Mouse (Mus musculus): Measurements from ENCODE around the gene Arl16. TPM values are rescaled to one million over a fixed set of nuclear protein-coding genes. Genes with fewer than 3 reads are reported as not detected.

Arl16 gene
- total RNA-seq, 2 experiments from 2014 or later, result 5.2 to 9.1 TPM

- DNase-seq, result no peak
Measured at GRCm38 (mm10) chr11:120452246-120452645, 15.2 kb downstream of the Arl16 start.

DNA sequence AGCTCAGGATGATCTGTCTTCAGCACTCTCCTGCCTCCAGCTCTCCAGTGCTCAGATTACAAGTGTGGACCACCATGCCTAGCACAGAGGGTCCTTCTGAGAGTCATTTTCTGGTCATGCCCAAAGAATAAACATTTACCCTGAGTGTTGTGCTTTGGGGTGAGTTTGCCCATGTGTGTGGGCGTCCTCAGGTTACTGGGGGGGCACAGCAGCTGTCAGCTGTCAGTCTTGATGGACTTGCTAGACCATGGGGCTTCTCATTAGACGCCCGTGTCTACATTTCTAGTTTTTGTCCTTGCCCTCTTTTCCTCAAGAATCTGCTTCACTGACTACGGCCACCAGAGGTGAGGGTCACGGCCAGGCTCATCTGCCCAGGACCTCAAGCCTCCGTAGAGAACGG lies 20.2 kb downstream of the Arl16 start:
- DNase-seq, result no peak

GRCm38 (mm10) chr11:120445475-120445874 lies 21.9 kb downstream of the Arl16 start:
- no peak for DNase-seq

DNA sequence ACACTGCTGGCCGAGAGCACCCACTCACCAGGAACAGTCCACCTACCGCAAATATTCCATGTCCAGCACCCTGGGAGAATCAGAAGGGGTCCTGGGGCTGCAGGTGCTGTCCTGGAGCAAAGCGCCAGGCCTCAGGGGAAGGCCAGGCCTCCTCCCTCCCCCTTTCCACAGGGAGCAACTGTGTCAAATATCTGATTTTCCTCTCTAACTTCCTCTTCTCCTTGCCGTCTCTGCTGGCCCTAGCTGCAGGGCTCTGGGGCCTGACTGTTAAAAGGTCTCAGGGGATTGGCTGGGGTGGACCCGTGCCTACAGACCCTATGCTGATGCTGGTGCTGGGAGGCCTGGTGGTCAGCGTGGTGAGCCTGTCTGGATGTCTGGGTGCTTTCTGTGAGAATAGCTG lies 23.3 kb downstream of the Arl16 start:
- no peak for DNase-seq

DNA sequence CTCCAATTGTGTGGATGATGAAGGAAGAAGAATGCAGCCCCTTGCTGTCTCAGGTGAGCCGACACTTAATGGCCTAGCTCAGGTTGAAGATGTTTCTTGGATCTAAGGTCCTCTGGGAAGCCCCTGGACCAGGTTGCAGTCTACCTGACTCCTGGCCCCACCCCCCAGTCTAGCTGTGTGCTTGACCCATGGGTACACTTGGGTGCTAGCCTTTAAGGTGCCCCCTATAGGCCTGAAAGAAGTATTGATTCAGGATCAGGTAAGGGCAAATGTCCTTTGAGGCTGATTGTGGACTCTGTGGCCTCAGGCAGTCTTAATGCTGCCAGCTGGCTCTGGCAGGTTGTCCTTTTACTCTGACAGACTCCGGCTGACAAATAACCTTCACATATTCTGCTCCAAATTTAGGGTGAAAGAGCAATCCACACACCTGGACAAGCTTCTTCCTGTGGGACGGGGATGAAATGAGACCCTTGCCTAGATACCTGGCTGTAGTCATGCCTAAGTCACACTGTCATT lies 24.6 kb downstream of the Arl16 start:
- DNase-seq, result no peak

DNA sequence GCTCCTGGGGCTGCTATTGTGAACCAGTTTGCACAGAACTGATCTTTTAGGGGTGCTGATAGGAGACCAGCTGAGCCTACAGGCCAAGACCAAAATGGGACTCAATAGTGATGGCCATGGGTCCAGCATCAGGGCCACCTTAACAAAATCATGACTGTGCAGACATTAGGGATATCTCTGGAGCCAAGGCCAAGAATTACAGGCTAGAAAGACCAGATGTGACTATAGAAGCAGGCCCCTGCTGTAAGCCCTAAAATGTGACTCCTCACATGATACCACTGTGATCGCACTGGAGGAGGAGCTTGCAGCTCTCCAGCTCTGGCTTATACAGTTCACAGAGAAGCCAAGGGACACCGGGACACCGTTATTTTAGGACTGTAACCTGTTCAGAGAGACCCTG lies 25.1 kb downstream of the Arl16 start, which contains the start of gene Tspan10:
Gene Tspan10 (plus strand): TSS at position 301 of the 400 bp plus-strand sequence.
- no peak for DNase-seq

DNA sequence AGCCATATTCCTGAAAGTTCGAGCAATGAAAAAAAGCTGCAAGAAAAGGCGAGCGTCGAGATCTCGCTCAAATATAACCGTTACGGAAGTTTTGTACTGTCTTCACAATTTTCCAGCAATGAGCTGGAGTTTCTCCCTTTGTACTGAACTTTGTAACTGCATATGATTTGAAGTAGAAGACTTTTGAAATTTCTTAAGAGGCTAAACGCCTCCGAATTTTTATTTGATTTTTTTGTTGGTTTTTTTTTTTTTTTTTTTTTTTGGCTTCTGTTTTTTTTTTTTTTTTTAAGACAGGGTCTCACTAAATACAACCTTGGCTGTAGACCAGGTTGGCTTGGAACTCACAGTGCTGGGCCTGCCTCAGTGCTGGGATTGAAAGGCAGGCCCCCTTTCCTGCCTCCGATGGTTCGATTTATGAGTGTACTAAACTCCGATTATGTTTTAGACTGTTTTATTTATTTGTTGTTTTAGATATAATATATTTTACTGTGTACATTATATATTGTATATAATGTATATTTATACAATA lies 29.5 kb downstream of the Arl16 start:
- no peak for DNase-seq

DNA sequence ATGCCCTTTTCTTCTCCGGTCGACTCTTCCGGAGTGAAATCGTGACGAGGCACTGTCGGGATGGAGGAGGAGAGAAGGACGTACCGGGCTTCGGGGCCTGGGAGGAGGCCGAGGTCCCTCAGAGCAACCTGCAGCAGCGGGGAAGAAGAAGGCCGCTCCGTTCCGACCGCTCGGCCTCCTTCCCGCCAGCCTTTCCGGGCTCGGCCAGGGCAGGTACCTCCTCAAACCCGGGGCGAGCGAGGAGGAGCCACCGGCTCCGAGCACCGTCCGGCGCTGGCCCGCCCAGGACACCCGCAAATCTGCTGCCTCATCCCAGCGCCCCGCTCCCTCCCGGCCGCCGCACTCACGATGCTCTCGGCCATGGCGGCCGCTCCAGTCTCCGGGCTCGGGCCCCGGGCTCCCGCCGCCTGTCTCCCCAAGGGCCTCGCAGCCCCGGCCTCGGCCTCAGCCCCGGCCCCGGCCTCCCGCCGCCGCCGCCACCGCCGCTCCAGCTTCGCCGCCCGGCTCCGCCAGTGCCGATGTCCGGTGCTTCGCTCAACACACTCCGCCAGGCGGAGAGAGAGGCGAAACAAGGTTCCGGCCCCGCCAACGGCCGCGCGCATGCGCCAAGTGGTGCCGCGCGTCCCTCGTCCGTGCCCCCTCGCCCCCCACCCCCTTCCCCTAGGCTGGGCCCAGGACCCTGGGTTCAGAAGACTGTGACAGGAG lies 30.1 kb downstream of the Arl16 start, which contains the start of gene Nploc4:
Gene Nploc4 (minus strand): TSS at position 557 of the 705 bp plus-strand sequence.
- DNase-seq, result peak; percentile 86

DNA sequence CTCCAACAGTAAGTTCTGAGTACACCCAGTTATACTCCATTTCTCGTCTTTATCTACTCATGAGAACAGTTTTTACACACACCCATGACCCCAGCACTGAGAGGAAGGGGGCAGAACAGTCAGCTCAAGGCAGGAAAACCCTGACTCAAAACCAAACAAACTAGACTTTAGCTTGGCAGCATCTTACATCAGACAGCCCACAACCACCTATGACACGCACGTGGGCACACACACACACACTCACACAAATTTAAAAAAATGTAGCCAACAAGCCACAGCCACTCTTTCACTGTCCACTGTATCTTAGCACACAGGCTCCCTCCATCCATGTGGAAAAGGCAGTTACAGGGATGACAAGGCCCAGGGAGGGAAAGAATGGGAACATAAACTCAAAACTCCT lies 40.7 kb downstream of the Arl16 start:
- DNase-seq, result no peak

DNA sequence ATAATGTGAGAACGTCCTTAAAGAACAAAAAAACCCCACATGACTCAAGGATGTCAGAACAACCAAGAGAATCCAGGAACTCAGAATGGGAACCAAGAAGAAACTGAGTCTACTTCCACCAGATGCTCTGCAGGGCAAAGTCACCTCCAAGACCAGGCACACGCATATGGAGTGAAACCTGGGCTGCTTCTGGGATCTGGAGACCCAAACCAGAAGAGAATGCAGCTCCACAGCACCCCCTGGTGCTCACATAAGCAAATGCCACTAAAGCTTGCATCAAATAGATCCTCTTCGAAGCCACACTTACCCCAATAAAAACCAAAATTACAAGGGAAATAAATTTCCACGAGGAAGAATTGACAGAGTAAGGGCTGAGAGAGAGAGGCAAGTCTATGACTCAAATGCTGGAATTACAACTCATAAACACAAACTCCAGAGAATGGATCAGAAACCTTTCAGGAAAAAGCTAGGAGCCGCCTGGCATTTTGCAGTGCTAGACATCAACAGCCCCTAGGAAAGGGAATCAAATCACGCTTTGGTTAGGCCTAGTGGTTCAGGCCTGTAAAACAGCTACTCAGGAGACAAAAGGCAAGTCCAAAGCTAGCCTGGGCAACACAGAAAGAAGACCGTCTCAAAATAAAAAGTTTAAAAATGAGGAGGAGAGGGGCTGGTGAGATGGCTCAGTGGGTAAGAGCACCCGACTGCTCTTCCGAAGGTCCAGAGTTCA lies 43.7 kb downstream of the Arl16 start:
- DNase-seq, result peak; percentile 32

DNA sequence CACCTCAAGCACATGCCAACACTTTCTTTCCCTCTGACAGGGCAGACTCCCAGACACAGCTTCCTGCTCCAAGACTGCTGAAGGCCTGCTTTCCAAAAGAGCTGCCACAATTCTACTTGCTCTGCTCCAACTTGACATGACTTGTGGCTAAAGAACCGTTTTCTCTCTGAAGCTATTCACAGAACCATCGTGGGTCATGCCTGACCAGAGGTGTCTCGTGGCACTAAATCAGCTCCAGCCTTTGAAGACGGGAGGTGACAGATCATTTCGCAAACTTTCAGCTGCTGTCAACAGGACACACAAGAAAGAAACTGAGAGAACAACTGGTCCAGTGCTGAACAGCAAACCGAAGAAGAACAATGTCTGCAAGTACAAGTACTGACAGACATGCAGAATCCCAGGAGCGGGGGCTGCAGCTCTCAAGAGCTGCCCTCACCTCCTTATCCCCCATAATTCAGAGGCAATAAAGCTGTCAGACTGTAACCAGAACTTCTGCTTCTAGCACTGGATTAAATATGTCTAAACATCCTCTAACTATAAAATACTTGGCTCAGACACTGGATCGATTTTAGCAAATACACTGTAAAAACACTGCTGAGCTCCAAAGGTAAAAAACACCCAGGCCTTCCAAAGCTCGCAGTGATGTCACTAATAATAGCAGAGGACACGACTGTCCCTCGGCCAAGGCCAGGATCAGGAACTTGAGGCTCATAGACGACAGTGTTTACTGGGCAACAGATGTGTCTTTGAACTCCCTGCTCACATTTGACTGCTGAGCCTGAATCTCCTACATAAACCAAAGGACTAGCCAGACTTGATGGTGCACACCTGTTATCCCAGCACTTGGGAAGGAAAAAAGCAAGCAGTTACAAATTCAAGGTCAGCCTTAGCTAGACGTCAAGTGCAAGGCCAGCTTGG lies 44.5 kb downstream of the Arl16 start:
- DNase-seq, result no peak

- no peak for DNase-seq
Measured at GRCm38 (mm10) chr11:120418592-120418991, 48.8 kb downstream of the Arl16 start.

DNA sequence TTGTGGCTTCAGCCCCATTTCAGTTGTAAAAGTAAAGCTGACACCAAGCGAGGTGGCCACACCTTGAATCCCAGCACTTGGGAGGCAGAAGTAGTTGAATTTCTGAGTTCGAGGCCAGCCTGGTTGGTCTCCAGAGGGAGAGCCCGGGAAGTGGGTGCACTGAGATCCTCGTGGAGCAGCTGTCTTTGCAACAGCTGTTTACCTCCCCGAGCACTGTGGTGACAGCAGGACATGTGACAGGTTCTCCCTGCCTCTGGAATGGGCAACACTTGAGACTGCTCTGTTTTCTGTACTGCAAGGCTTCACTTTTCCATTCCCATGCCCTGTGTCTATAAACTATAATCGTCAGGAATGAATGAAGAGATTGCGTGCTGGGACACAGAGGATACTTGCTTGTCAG lies 49.6 kb downstream of the Arl16 start:
- no peak for DNase-seq

Other genes with a start within 250 kb of the Arl16 start
- gene Bahcc1, start 234.7 kb downstream of the Arl16 start, total RNA-seq (2021), result 1 to 10 TPM; 3.2 to 4.7 TPM
- gene Actg1, start 119.1 kb downstream of the Arl16 start, total RNA-seq (2021), result 100 to 1,000 TPM; 236 to 249 TPM
- under 1 TPM; 0.29 to 0.31 TPM for gene Fscn2, start 106.1 kb downstream of the Arl16 start, total RNA-seq (2021)
- gene Faap100, start 88.8 kb downstream of the Arl16 start, total RNA-seq (2021), result 10 to 100 TPM; 14.0 to 16.5 TPM
- gene Nploc4, start 29.9 kb downstream of the Arl16 start, total RNA-seq (2021), result 10 to 100 TPM; 67.9 to 72.7 TPM
- gene Tspan10, start 25.0 kb downstream of the Arl16 start, total RNA-seq (2021), result 1 to 10 TPM in 1 of 2 experiments, under 1 TPM in 1; 0.54 to 1.1 TPM
- under 1 TPM in 1 of 2 experiments, not detected in 1; 0.83 TPM for gene Pde6g, start 14.1 kb downstream of the Arl16 start, total RNA-seq (2021)
- gene Oxld1, start 9.5 kb downstream of the Arl16 start, total RNA-seq (2021), result 10 to 100 TPM; 23.3 to 25.0 TPM
- gene Ccdc137, start 9.5 kb downstream of the Arl16 start, total RNA-seq (2021), result 1 to 10 TPM; 5.8 to 7.6 TPM
- 100 to 1,000 TPM; 156 to 166 TPM for gene Mrpl12, start 17.0 kb upstream of the Arl16 start, total RNA-seq (2021)
- 1 to 10 TPM; 3.2 to 8.7 TPM for gene Slc25a10, start 24.2 kb upstream of the Arl16 start, total RNA-seq (2021)
- under 1 TPM in 1 of 2 experiments, not detected in 1; 0.31 TPM for gene Gcgr, start 63.1 kb upstream of the Arl16 start, total RNA-seq (2021)
- gene Mcrip1, start 82.1 kb upstream of the Arl16 start, total RNA-seq (2021), result 10 to 100 TPM; 21.4 to 23.7 TPM
- gene Ppp1r27, start 83.5 kb upstream of the Arl16 start, total RNA-seq (2021), result 100 to 1,000 TPM in 1 of 2 experiments, 10 to 100 TPM in 1; 92.3 to 377 TPM
- 100 to 1,000 TPM; 192 to 198 TPM for gene P4hb, start 105.6 kb upstream of the Arl16 start, total RNA-seq (2021)
- gene Arhgdia, start 114.0 kb upstream of the Arl16 start, total RNA-seq (2021), result 10 to 100 TPM; 80.1 to 95.2 TPM
- 10 to 100 TPM; 39.1 to 40.5 TPM for gene Alyref, start 130.8 kb upstream of the Arl16 start, total RNA-seq (2021)
- 10 to 100 TPM; 50.7 to 51.6 TPM for gene Anapc11, start 130.8 kb upstream of the Arl16 start, total RNA-seq (2021)
- not detected for gene Npb, start 140.9 kb upstream of the Arl16 start, total RNA-seq (2021)
- gene Pcyt2, start 150.3 kb upstream of the Arl16 start, total RNA-seq (2021), result 10 to 100 TPM; 30.7 to 34.7 TPM
- gene Sirt7, start 157.6 kb upstream of the Arl16 start, total RNA-seq (2021), result 1 to 10 TPM; 4.3 to 7.2 TPM
- gene Mafg, start 166.0 kb upstream of the Arl16 start, total RNA-seq (2021), result 10 to 100 TPM; 41.8 to 47.1 TPM
- gene Pycr1, start 176.2 kb upstream of the Arl16 start, total RNA-seq (2021), result 1 to 10 TPM; 6.7 to 6.8 TPM
- gene Myadml2, start 180.6 kb upstream of the Arl16 start, total RNA-seq (2021), result 100 to 1,000 TPM; 121 to 134 TPM
- gene Notum, start 193.6 kb upstream of the Arl16 start, total RNA-seq (2021), result under 1 TPM in 1 of 2 experiments, not detected in 1; 0.18 TPM
- gene Aspscr1, start 205.4 kb upstream of the Arl16 start, total RNA-seq (2021), result 10 to 100 TPM; 25.8 to 28.8 TPM
- gene Cenpx, start 246.1 kb upstream of the Arl16 start, total RNA-seq (2021), result 10 to 100 TPM; 25.4 to 32.7 TPM
- gene Lrrc45, start 246.3 kb upstream of the Arl16 start, total RNA-seq (2021), result 1 to 10 TPM; 4.0 to 4.3 TPM

All from gastrocnemius, postnatal 25 days (tissue).